Mouse (Mus musculus) cortical plate, adult 2 months (tissue): Measurements from ENCODE around the gene C130073F10Rik.

Source experiments
- CTCF ChIP-seq: fragments of 200-500 bp; IDR thresholded peaks from 2 replicates; pipeline ENCODE4 v1.5.1; 2011; ENCODE audit warnings: mild to moderate bottlenecking, control low read depth, low read length; ENCODE audit not compliant: insufficient read depth; ENCODE audit errors: extremely low read depth
- POLR2A ChIP-seq: fragments of 200-500 bp; IDR thresholded peaks from 2 replicates; pipeline ENCODE4 v1.6.1; 2011; ENCODE audit warnings: mild to moderate bottlenecking, low read length, control low read depth; ENCODE audit not compliant: insufficient read depth; ENCODE audit errors: extremely low read depth

GRCm38 (mm10) chr4:101860873-101861272 is 32.7 kb downstream of the C130073F10Rik start:
- TF ChIP-seq CTCF: peak; percentile 44
- no peak for TF ChIP-seq POLR2A
